Mouse (Mus musculus) v-Abl transformed pro-B cells (cell line): ENCODE measurements around the gene Glp1r.

Experiments
- in situ Hi-C, 2 experiments: fragments of 400-800 bp; cut with MboI; formaldehyde crosslinking; loops; one replicate each; pipeline ENCODE4 v1.15.1; 2025; ENCODE audit not compliant: unreplicated experiment in 2 of 2

Glp1r gene

GRCm38 (mm10) chr17:30901627-30902026 lies at the start of gene Glp1r:
TSS of gene Glp1r (plus strand) at chr17:30901817.
- in situ Hi-C loops = loop anchor here (10.0 kb wide), 1 partner anchor 447 kb away; no protein-coding TSS in a partner anchor

- in situ Hi-C loops = no loop called here
These were observed 49.3 kb upstream of the Glp1r start for GRCm38 (mm10) chr17:30852345-30852744.

GRCm38 (mm10) chr17:30857347-30857746 lies 44.3 kb upstream of the Glp1r start:
- in situ Hi-C loops = no loop called here

- in situ Hi-C loops = no loop called here
These were observed 42.9 kb upstream of the Glp1r start for GRCm38 (mm10) chr17:30858586-30859259.

- in situ Hi-C loops = no loop called here
These were observed 41.5 kb upstream of the Glp1r start for GRCm38 (mm10) chr17:30859989-30860585.

- in situ Hi-C loops = no loop called here
These were observed 41.0 kb upstream of the Glp1r start for GRCm38 (mm10) chr17:30860606-30861005.

- in situ Hi-C loops = no loop called here
These were observed 35.3 kb upstream of the Glp1r start for GRCm38 (mm10) chr17:30866281-30866680.

- in situ Hi-C loops = no loop called here
These were observed 34.7 kb upstream of the Glp1r start for GRCm38 (mm10) chr17:30866966-30867365.

- in situ Hi-C loops = no loop called here
These were observed 30.6 kb upstream of the Glp1r start for GRCm38 (mm10) chr17:30871040-30871439.

- in situ Hi-C loops = no loop called here
These were observed 27.3 kb upstream of the Glp1r start for GRCm38 (mm10) chr17:30874276-30874675.

- in situ Hi-C loops = no loop called here
These were observed 24.2 kb upstream of the Glp1r start for GRCm38 (mm10) chr17:30877456-30877855.

- in situ Hi-C loops = no loop called here
These were observed 23.0 kb upstream of the Glp1r start for GRCm38 (mm10) chr17:30878626-30879025.

- in situ Hi-C loops = no loop called here
These were observed 21.2 kb upstream of the Glp1r start for GRCm38 (mm10) chr17:30880391-30880790.

- in situ Hi-C loops = no loop called here
These were observed 20.6 kb upstream of the Glp1r start for GRCm38 (mm10) chr17:30881001-30881400.

- in situ Hi-C loops = no loop called here
These were observed 19.4 kb upstream of the Glp1r start for GRCm38 (mm10) chr17:30882206-30882605.

- in situ Hi-C loops = no loop called here
These were observed 18.1 kb upstream of the Glp1r start for GRCm38 (mm10) chr17:30883534-30883933.

- in situ Hi-C loops = loop anchor here (5.0 kb wide), 1 partner anchor 55 kb away; no protein-coding TSS in a partner anchor
These were observed 9.5 kb upstream of the Glp1r start for GRCm38 (mm10) chr17:30892086-30892485.

- in situ Hi-C loops = loop anchor here (5.0 kb wide), 1 partner anchor 55 kb away; no protein-coding TSS in a partner anchor
These were observed 8.9 kb upstream of the Glp1r start for GRCm38 (mm10) chr17:30892730-30893129.

- in situ Hi-C loops = no loop called here
These were observed 4.5 kb upstream of the Glp1r start for GRCm38 (mm10) chr17:30897075-30897474.

GRCm38 (mm10) chr17:30904096-30904495 lies 2.5 kb downstream of the Glp1r start:
- in situ Hi-C loops = loop anchor here (10.0 kb wide), 1 partner anchor 449 kb away; no protein-coding TSS in a partner anchor

- in situ Hi-C loops = loop anchor here (10.0 kb wide), 1 partner anchor 453 kb away; no protein-coding TSS in a partner anchor
These were observed 6.0 kb downstream of the Glp1r start for GRCm38 (mm10) chr17:30907577-30907976.
